In the genomic region with DNA sequence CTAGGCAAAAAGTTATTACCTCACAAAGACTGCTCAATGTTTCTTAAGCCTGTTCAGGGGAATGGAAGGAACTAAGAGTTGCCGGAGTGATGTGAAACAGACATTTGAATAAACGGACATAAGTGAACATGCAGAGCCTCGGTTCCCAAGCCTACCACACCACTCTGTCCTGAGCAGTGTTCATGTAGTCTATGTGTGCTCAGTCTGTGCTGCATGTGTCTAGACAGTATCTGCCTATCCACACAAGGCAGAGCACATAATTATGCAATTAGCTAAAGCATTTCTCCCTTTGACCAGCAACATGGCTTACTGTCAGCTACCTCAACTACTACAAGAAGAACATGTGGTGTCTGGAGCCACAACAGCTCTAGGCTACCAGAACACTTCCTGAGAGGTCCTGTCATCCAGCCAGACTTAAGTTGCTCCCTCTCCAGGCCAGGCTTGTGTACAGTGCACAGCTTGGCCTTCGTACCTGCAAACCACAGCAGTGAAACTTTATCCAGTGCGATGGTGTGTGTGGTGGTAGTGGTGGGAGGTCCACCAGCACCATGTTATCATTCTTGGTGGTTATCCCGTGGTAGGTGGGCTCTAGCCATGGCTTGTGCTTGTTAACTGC, we compare ENCODE assay signal across 4 mouse cellular contexts. TPM values are rescaled to one million over a fixed set of nuclear protein-coding genes. Genes with fewer than 3 reads are reported as not detected.
"Had no signal": no experiment of that assay in that cellular context is flagged by ENCODE, and none has a peak within 500 bp of the region (broad histone marks: within the 10 kb centered on the region; RNA-seq: fewer than 3 reads in every experiment).

No protein-coding gene starts in this region.

RNA-seq across cellular contexts. Expression of gene Zfp990, which starts 35.3 kb away (rescaled TPM):
- total RNA-seq: midbrain, postnatal 0 days had no signal
- polyA plus RNA-seq: liver, postnatal 0 days; lung, embryonic 15.5 days; macrophage had no signal

RNA-seq across cellular contexts. Expression of gene Gm13212, which starts 39.1 kb away (rescaled TPM):
- total RNA-seq: midbrain, postnatal 0 days had no signal
